Mouse (Mus musculus) heart, embryonic 16.5 days (tissue): Measurements from ENCODE around the gene Mrgpra2b. TPM values are rescaled to one million over a fixed set of nuclear protein-coding genes. Genes with fewer than 3 reads are reported as not detected.
"Not testable (repeated sequence)": the region's sequence is repeated elsewhere in the genome, so short reads cannot be mapped to it uniquely, and the experiment has no call there.

ENCODE experiments used
- ATAC-seq: fragments of 200-750 bp; cut with Nextera tagmentation; replicated peaks from 2 replicates; pipeline ENCODE4 v1.8.0; 2017; ENCODE audit warnings: moderate number of reproducible peaks; ENCODE audit not compliant: insufficient read depth, low FRiP score; ENCODE audit errors: extremely low read depth
- H3K27ac ChIP-seq: fragments of 300-500 bp; sonication (generic); 2 replicates; pipeline ENCODE4 v1.5.1; 2014; ENCODE audit warnings: mild to moderate bottlenecking, low read length, control low read depth, moderate library complexity
- H3K27me3 ChIP-seq: fragments of 300-500 bp; sonication (generic); 2 replicates; pipeline ENCODE4 v1.6.1; 2014; ENCODE audit warnings: low read length, mixed read lengths; ENCODE audit not compliant: control insufficient read depth, insufficient read depth
- H3K36me3 ChIP-seq: fragments of 300-500 bp; sonication (generic); 2 replicates; pipeline ENCODE4 v1.6.1; 2014; ENCODE audit not compliant: control insufficient read depth, insufficient read depth
- H3K4me1 ChIP-seq: fragments of 300-500 bp; sonication (generic); 2 replicates; pipeline ENCODE4 v1.6.1; 2014; ENCODE audit warnings: low read length, mixed read lengths; ENCODE audit not compliant: control insufficient read depth, insufficient read depth
- H3K4me2 ChIP-seq: fragments of 300-500 bp; sonication (generic); 2 replicates; pipeline ENCODE4 v1.6.1; 2014; ENCODE audit warnings: low read depth, mild to moderate bottlenecking, control low read depth, low read length
- H3K4me3 ChIP-seq: fragments of 300-500 bp; sonication (generic); 2 replicates; pipeline ENCODE4 v1.5.1; 2014; ENCODE audit warnings: mild to moderate bottlenecking, control low read depth, low read length
- H3K9ac ChIP-seq: fragments of 300-500 bp; sonication (generic); 2 replicates; pipeline ENCODE4 v1.6.1; 2014; ENCODE audit warnings: low read length, control low read depth
- H3K9me3 ChIP-seq: fragments of 300-500 bp; sonication (generic); replicated peaks from 2 replicates; pipeline ENCODE4 v1.6.1; 2016; ENCODE audit warnings: low read length; ENCODE audit not compliant: control insufficient read depth
- WGBS: fragments of 180-500 bp; shearing (Covaris S2); extraction: QIAGEN DNeasy Blood & Tissue Kit; methylation state at CpG from one replicate; pipeline ENCODE4 v1.1.7; 2014; 5-methylcytosine and 5-hydroxymethylcytosine counted together
- polyA plus RNA-seq: library from polyadenylated mRNA; unstranded; fragments of >200 nt; fragmentation: Nextera tagmentation; extraction: Ambion mirVana; gene quantifications from 2 replicates; pipeline ENCODE4 v1.2.1, GENCODE M21; 2015

Gene Mrgpra2b
- polyA plus RNA-seq: not detected in 2 replicates

DNA sequence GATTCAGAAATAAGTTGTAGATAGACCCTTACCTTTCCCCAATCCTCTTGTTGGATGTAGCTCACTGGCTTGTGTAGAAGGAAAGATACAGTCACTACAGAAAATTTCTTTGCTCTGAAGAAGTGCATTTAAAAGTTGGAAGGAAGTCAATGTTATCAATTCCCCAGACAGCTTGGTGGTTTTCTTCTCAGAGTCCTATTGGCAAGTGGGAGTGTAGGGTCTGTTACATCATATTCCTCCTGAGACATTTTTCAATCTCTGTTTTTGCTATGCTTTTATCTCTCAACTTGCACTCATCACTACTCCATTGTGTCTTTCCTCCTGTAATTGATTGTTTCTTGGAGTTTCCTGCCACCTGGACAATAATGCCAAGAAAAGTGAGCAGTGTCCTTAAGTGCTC is at the start of gene Mrgpra2b:
Gene Mrgpra2b (minus strand): TSS at position 101 of the 400 bp plus-strand sequence.
- Histone ChIP-seq H3K4me3 (no peak within 1 kb of the TSS), H3K4me1 (no peaks in the 10 kb centered on the region)

DNA sequence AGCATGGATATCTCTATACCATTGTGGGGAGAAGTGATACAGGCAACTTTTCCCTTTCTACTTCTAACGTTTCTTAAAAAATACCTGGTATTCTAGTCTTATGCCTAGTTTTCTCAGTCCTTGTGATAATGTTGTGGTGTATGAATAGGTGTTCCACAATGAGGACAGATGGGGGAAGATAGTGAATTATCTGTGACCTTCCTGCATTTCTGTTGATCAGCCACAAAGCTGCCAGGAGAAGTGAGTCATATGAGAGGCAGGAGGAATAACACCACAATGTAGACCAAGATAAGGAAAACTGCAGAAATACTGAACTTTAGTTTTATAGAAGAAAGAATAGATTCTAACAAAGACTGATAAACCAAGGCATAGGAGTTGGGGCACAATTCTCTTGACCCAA is 12.3 kb downstream of the Mrgpra2b start:
- Histone ChIP-seq H3K9me3 (peaks cover 16% of the 10 kb centered on the region), H3K27ac (no peak overlapping the region), H3K27me3 (no peaks in the 10 kb centered on the region), H3K4me2 (no peak overlapping the region), H3K4me1 (no peaks in the 10 kb centered on the region), H3K9ac (no peak overlapping the region), H3K36me3 (no peaks in the 10 kb centered on the region), H3K4me3 (no peak overlapping the region)
- ATAC-seq: no peak
- whole genome bisulfite sequencing: 50% methylated on average over 1 of the region's 1 CpGs

More for the DNA sequence above, at the start of gene Mrgpra2b:
- no peaks in the 10 kb centered on the region for H3K36me3 ChIP-seq
- no peak within 1 kb of the TSS for H3K9ac ChIP-seq
- H3K27me3 ChIP-seq: no peaks in the 10 kb centered on the region
- peaks cover 5% of the 10 kb centered on the region for H3K9me3 ChIP-seq
- ATAC-seq: no peak
- H3K4me2 ChIP-seq: no peak within 1 kb of the TSS
- H3K27ac ChIP-seq: no peak within 1 kb of the TSS

DNA sequence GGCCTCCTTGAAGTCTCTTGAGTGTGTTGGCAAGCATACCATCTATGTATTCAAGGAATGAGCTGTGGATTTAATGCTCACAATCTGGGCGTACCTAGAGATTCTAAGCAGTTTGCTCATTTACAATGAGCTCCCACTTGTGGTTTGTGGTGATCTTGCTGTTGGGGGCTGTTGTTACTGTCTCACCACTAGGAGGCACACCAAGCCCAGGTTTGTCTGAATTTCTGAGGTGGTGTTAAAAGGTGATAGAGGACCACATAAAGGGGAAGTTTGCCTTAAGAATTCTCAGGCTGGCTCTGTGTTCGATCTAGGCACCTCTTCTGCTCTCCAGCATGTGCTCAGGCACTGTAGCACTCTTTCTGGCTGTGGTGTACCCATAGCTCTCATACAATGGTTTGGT is 13.6 kb downstream of the Mrgpra2b start:
- no peaks in the 10 kb centered on the region for H3K4me1 ChIP-seq
- H3K27ac ChIP-seq: no peak overlapping the region
- H3K4me2 ChIP-seq: no peak overlapping the region
- no peak overlapping the region for H3K4me3 ChIP-seq
- H3K9me3 ChIP-seq: peaks cover 12% of the 10 kb centered on the region
- WGBS: 65% methylated on average over 2 of the region's 2 CpGs
- H3K27me3 ChIP-seq: no peaks in the 10 kb centered on the region
- no peak overlapping the region for H3K9ac ChIP-seq
- H3K36me3 ChIP-seq: no peaks in the 10 kb centered on the region
- no peak for ATAC-seq

DNA sequence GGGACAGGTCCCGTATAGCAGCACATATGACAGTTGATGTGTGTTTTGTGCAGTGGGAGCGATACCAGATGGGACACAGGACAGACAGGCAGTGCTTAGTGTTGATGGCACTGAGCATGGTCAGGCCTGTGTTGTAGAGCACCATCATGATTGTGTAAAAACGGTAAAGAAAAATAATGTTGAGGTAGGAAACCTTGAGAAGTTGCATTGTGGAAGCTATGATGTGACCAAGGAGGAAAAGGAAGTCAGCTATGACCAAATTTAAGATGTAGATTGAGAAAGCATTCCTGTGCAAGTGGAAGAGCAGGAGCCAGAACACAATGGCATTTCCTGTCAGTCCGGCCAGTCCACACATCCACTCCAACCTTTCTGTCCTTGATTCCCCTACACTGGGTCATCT is 25.7 kb downstream of the Mrgpra2b start:
- H3K9me3 ChIP-seq: peaks cover 12% of the 10 kb centered on the region
- no peak overlapping the region for H3K27ac ChIP-seq
- no peaks in the 10 kb centered on the region for H3K27me3 ChIP-seq
- no peak overlapping the region for H3K9ac ChIP-seq
- no peak overlapping the region for H3K4me3 ChIP-seq
- H3K4me2 ChIP-seq: no peak overlapping the region
- H3K4me1 ChIP-seq: no peaks in the 10 kb centered on the region
- no peak for ATAC-seq
- WGBS: 64% methylated on average over 4 of the region's 4 CpGs
- H3K36me3 ChIP-seq: no peaks in the 10 kb centered on the region

DNA sequence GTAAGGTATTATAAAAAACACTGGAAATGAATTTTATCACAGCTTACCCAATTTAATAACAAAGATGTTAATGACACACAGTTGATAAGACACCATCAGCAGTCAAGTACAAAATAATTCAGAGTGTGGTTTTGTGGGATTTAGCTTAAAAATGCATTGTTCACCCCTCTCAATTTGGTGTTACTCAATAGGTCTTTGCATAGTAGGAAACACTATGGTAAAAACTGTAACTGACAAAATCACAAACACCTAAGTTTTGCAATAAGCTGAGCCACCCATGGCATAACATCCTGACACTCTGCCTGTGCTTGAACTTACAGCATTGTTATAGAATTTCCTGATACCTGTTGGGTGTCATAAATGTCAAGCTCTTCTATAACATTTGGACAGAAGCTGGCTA is 37.4 kb downstream of the Mrgpra2b start:
- ATAC-seq, H3K36me3 ChIP-seq, H3K9me3 ChIP-seq, H3K4me2 ChIP-seq, H3K9ac ChIP-seq, H3K4me1 ChIP-seq, H3K4me3 ChIP-seq, H3K27me3 ChIP-seq, H3K27ac ChIP-seq: not testable (repeated sequence)

DNA sequence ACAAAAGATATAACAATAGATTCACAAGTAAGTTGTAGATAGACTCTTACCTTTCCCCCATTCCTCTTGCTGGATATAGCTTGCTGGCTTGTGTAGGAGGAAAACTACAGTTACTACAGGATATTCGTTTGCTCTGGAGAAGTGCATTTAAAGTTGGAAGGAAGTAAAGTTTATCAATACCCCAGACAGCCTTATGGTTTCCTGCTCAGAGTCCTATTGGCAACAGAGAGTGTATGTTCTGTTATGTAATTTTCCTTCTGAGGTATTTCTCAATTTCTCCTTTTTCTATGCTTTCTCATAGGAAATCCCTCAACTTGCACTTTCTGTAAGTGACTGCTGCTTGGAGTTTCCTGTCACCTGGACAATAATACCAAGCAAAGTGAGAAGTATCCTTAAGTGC is 39.2 kb downstream of the Mrgpra2b start:
- not testable (repeated sequence) for H3K9me3 ChIP-seq, H3K4me3 ChIP-seq, H3K4me2 ChIP-seq, H3K4me1 ChIP-seq, H3K27me3 ChIP-seq, ATAC-seq, H3K9ac ChIP-seq, H3K36me3 ChIP-seq, H3K27ac ChIP-seq
- no CpG with 5 or more reads among the region's 1 CpGs for WGBS

DNA sequence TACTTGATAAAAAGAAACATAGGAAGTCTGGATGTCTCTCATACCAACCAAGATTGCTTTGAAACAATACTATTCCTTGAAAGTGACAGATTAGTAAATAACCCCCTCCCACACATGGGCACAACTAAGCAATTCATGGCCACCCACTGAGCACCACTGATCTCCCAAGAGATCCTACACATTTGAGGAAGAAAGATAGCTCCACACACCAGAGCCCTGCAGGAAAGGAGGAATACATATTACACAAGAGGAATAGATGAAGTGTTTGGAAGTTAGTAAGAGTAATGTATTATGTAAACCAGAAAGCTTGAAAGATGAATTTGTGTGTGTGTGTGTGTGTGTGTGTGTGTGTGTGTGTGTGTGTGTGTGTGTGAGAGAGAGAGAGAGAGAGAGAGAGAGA is 45.5 kb downstream of the Mrgpra2b start:
- ATAC-seq, H3K36me3 ChIP-seq, H3K4me2 ChIP-seq, H3K9me3 ChIP-seq, H3K9ac ChIP-seq, H3K27ac ChIP-seq, H3K4me1 ChIP-seq, H3K4me3 ChIP-seq, H3K27me3 ChIP-seq: not testable (repeated sequence)

DNA sequence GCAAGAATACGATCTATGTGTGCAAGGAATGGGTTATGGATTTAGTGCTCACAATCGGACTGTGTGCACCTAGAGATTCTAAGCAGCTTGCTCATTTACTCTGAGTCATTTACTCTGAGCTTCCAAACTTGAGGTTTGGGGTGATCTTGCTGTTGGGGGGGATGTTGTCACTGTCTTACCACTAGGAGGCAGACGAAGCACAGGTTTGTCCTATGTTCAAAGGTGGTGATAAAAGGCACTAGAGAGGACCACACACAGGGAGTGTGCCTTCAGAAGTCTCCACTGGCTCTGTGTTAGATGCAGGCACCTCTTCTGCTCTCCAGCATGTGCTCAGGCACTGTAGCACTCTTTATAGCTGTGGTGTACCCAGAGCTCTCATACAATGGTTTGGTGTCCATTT is 54.8 kb downstream of the Mrgpra2b start:
- H3K9ac ChIP-seq, H3K9me3 ChIP-seq, H3K27ac ChIP-seq, ATAC-seq, H3K27me3 ChIP-seq, H3K4me1 ChIP-seq, H3K36me3 ChIP-seq, H3K4me3 ChIP-seq, H3K4me2 ChIP-seq: not testable (repeated sequence)
- 31% methylated on average over 1 of the region's 3 CpGs for WGBS

DNA sequence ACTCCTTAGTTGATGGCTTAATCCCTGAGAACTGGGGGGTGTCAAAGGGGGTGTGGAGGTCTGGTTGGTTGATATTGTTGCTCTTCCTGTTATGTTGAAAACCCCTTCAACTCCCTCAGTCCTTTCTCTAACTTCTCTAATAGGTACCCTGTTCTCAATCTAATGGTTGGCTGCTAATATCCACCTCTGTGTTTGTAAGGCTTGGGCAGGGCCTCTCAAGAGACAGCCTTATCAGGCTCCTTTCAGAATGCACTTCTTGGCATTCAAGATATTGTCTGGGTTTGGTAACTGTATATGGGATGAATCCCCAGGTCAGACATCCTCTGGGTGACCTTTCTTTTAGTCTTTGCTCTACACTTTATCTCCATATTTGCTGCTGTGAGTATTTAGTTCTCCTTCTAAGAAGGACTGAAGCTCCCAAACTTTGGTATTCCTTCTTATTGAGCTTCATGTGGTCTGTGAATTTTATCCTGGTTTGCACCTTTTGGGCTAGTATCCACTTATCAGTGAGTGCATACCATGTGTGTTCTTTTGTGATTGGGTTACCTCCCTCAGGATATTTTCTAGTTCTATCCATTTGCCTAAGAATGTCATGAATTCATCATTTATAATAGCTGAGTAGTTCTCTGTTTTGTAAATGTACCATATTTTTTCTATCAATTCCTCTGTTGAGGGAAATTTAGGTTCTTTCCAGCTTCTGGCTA is 63.2 kb downstream of the Mrgpra2b start:
- H3K4me2 ChIP-seq, H3K36me3 ChIP-seq, H3K27me3 ChIP-seq, H3K27ac ChIP-seq, H3K4me1 ChIP-seq, H3K9ac ChIP-seq, H3K9me3 ChIP-seq, ATAC-seq, H3K4me3 ChIP-seq: not testable (repeated sequence)
